ENCODE assay signal across 17 mouse cellular contexts in genomic region chr11:94334386-94334968, GRCm38 (mm10). TPM values are rescaled to one million over a fixed set of nuclear protein-coding genes. Genes with fewer than 3 reads are reported as not detected.
DNase-seq lines count a peak whose midpoint lies in the region; ATAC-seq and TF ChIP-seq lines count a peak whose summit lies in the region.
"Had no signal": no experiment of that assay in that cellular context is flagged by ENCODE, and none has a peak within 500 bp of the region (broad histone marks: within the 10 kb centered on the region; RNA-seq: fewer than 3 reads in every experiment).

No protein-coding gene starts in this region.

- peak; percentile 95 for ATAC-seq in liver, embryonic 11.5 days (replicated peaks; ENCODE audit: low FRiP score)
- ATAC-seq in hindbrain, embryonic 14.5 days (ENCODE audit: low FRiP score), result no peak
- ATAC-seq: forebrain, postnatal 0 days had no signal

- no peak overlapping the region for H3K4me3 ChIP-seq in heart, embryonic 10.5 days
- no peak overlapping the region for H3K4me3 ChIP-seq in bone marrow, adult 2 months (replicated peaks; ENCODE audit: control insufficient read depth, low read depth, low read length)
- H3K4me3 ChIP-seq in liver, embryonic 11.5 days (ENCODE audit: low read depth, low read length), result no peak overlapping the region
- H3K4me3 ChIP-seq in hindbrain, embryonic 14.5 days (replicated peaks; ENCODE audit: low read length), result no peak overlapping the region
- H3K4me3 ChIP-seq: neural tube, embryonic 12.5 days had no signal

- H3K27ac ChIP-seq in heart, embryonic 10.5 days, result 0 out of 2 replicates have a peak overlapping the region, but pooled peaks have one; percentile 3
- peak overlapping the region; percentile 10; the same call in 1 of the 2 replicates for H3K27ac ChIP-seq in bone marrow, adult 2 months (ENCODE audit: control insufficient read depth, insufficient read depth, low read depth, low read length, poor library complexity)
- H3K27ac ChIP-seq in liver, embryonic 11.5 days (ENCODE audit: low read depth, low read length), result peak overlapping the region; percentile 39; the same call in 1 of the 2 replicates
- no peak overlapping the region for H3K27ac ChIP-seq in hindbrain, embryonic 14.5 days
- H3K27ac ChIP-seq: neural tube, embryonic 12.5 days had no signal

- no peak for TF ChIP-seq POLR2A in bone marrow, adult 2 months (IDR thresholded peaks at IDR 0.05; ENCODE audit: borderline replicate concordance, control insufficient read depth, low read depth, low read length)

- H3K4me2 ChIP-seq in liver, embryonic 11.5 days, result peak overlapping the region; percentile 45
- H3K4me2 ChIP-seq in hindbrain, embryonic 14.5 days (replicated peaks), result no peak overlapping the region
- H3K4me2 ChIP-seq: neural tube, embryonic 12.5 days had no signal

- H3K4me1 ChIP-seq in heart, embryonic 10.5 days, result peaks cover 18% of the 10 kb centered on the region; the same call in 1 of the 2 replicates
- no peaks in the 10 kb centered on the region; the same call in 1 of the 2 replicates for H3K4me1 ChIP-seq in bone marrow, adult 2 months (ENCODE audit: control insufficient read depth, insufficient read depth, low read length)
- H3K4me1 ChIP-seq in liver, embryonic 11.5 days (replicated peaks; ENCODE audit: control insufficient read depth, insufficient read depth, low read length), result peaks cover 9% of the 10 kb centered on the region; the same call in 1 of the 2 replicates
- peaks cover 15% of the 10 kb centered on the region for H3K4me1 ChIP-seq in hindbrain, embryonic 14.5 days (replicated peaks; ENCODE audit: control insufficient read depth, insufficient read depth, low read length)

- peaks cover 45% of the 10 kb centered on the region for H3K36me3 ChIP-seq in heart, embryonic 10.5 days
- H3K36me3 ChIP-seq in liver, embryonic 11.5 days (ENCODE audit: control insufficient read depth, insufficient read depth, low read length), result peaks cover 6% of the 10 kb centered on the region
- peaks cover 52% of the 10 kb centered on the region for H3K36me3 ChIP-seq in hindbrain, embryonic 14.5 days (replicated peaks; ENCODE audit: control insufficient read depth, insufficient read depth)

- no peak for TF ChIP-seq CTCF in bone marrow, adult 2 months (IDR thresholded peaks at IDR 0.05; ENCODE audit: control insufficient read depth, insufficient read depth, low read length)

- peak; percentile 91 for DNase-seq in heart, embryonic 10.5 days (ENCODE audit: low spot score)
- DNase-seq in heart, postnatal 25 days (ENCODE audit: low spot score), result no peak
- no peak for DNase-seq in liver, embryonic 11.5 days (ENCODE audit: low spot score)
- DNase-seq in spleen, postnatal 14 days (ENCODE audit: low spot score in 2 of 2), result peak; percentile 38 to 44
- DNase-seq in hindbrain, embryonic 14.5 days (ENCODE audit: low spot score), result no peak
- DNase-seq in frontal cortex, postnatal 25 days (ENCODE audit: low spot score in 2 of 2), result no peak
- DNase-seq in adrenal gland, adult (ENCODE audit: inconsistent age in 2 of 2, low spot score in 1 of 2), result no peak
- DNase-seq: forebrain, postnatal 0 days; kidney, adult 2 months; left cerebral cortex, postnatal 4 days; midbrain, embryonic 14.5 days; thymus, adult 2 months had no signal

- intact Hi-C loops in heart, postnatal 25 days (cut with DNase I), result no loop called here

- H3K9me3 ChIP-seq in heart, embryonic 10.5 days, result no peaks in the 10 kb centered on the region
- no peaks in the 10 kb centered on the region for H3K9me3 ChIP-seq in liver, embryonic 11.5 days (ENCODE audit: control insufficient read depth, low read length)
- H3K9me3 ChIP-seq in hindbrain, embryonic 14.5 days (ENCODE audit: control insufficient read depth, low read length), result no peaks in the 10 kb centered on the region
- H3K9me3 ChIP-seq: neural tube, embryonic 12.5 days had no signal

- no peak overlapping the region for H3K9ac ChIP-seq in liver, embryonic 11.5 days (ENCODE audit: low read depth, low read length)
- no peak overlapping the region for H3K9ac ChIP-seq in hindbrain, embryonic 14.5 days
- H3K9ac ChIP-seq: forebrain, postnatal 0 days; neural tube, embryonic 12.5 days had no signal

- no peaks in the 10 kb centered on the region for H3K27me3 ChIP-seq in heart, embryonic 10.5 days (ENCODE audit: insufficient read depth, poor library complexity, severe bottlenecking)
- no peaks in the 10 kb centered on the region for H3K27me3 ChIP-seq in liver, embryonic 11.5 days (replicated peaks; ENCODE audit: control insufficient read depth, insufficient read depth, low read length)
- no peaks in the 10 kb centered on the region for H3K27me3 ChIP-seq in hindbrain, embryonic 14.5 days (ENCODE audit: control insufficient read depth, insufficient read depth, low read length)
- H3K27me3 ChIP-seq: neural tube, embryonic 12.5 days had no signal

- WGBS in heart, embryonic 10.5 days, result 88% methylated on average over 8 of the region's 8 CpGs
- 76% methylated on average over 8 of the region's 8 CpGs for WGBS in bone marrow, adult 2 months
- 78% methylated on average over 8 of the region's 8 CpGs for WGBS in liver, embryonic 11.5 days
- WGBS in hindbrain, embryonic 14.5 days, result 84% methylated on average over 8 of the region's 8 CpGs

RNA-seq across cellular contexts. Expression of gene Ankrd40, which starts 6.7 kb away (rescaled TPM):
- polyA plus RNA-seq in heart, embryonic 10.5 days (2016; fragmentation: Nextera tagmentation; extraction: Ambion mirVana), result 16.3 and 20.3 TPM in 2 replicates
- total RNA-seq in heart, postnatal 25 days (2021), result 100 to 1,000 TPM; 263 to 280 TPM
- 12.9 and 18.6 TPM in 2 replicates for polyA plus RNA-seq in bone marrow, adult 2 months (2011; ENCODE audit: insufficient read depth, insufficient read length, low replicate concordance, missing spikeins)
- 12.7 and 13.2 TPM in 2 replicates for polyA plus RNA-seq in liver, embryonic 11.5 days (2014; fragmentation: Nextera tagmentation; extraction: Ambion mirVana)
- polyA plus RNA-seq in hindbrain, embryonic 14.5 days (2014; fragmentation: Nextera tagmentation; extraction: Ambion mirVana), result 12.8 and 12.9 TPM in 2 replicates

RNA-seq across cellular contexts. Expression of gene Luc7l3, which starts 12.7 kb away (rescaled TPM):
- polyA plus RNA-seq in heart, embryonic 10.5 days (2016; fragmentation: Nextera tagmentation; extraction: Ambion mirVana), result 66.3 and 93.4 TPM in 2 replicates
- total RNA-seq in heart, postnatal 25 days (2021), result 10 to 100 TPM; 31.4 to 37.7 TPM
- 172 and 213 TPM in 2 replicates for polyA plus RNA-seq in bone marrow, adult 2 months (2011; ENCODE audit: insufficient read depth, insufficient read length, low replicate concordance, missing spikeins)
- 90.6 and 97.6 TPM in 2 replicates for polyA plus RNA-seq in liver, embryonic 11.5 days (2014; fragmentation: Nextera tagmentation; extraction: Ambion mirVana)
- polyA plus RNA-seq in hindbrain, embryonic 14.5 days (2014; fragmentation: Nextera tagmentation; extraction: Ambion mirVana), result 94.9 and 105 TPM in 2 replicates

RNA-seq across cellular contexts. Expression of gene Gm21885, which starts 52.8 kb away (rescaled TPM):
- 0.18 TPM in 1 of 2 replicates, not detected in the other for polyA plus RNA-seq in heart, embryonic 10.5 days (2016; fragmentation: Nextera tagmentation; extraction: Ambion mirVana)
- total RNA-seq in heart, postnatal 25 days (2021), result not detected
- not detected in 2 replicates for polyA plus RNA-seq in bone marrow, adult 2 months (2011; ENCODE audit: insufficient read depth, insufficient read length, low replicate concordance, missing spikeins)
- polyA plus RNA-seq in liver, embryonic 11.5 days (2014; fragmentation: Nextera tagmentation; extraction: Ambion mirVana), result 0.40 TPM in 1 of 2 replicates, not detected in the other
- 0.38 TPM in 1 of 2 replicates, not detected in the other for polyA plus RNA-seq in hindbrain, embryonic 14.5 days (2014; fragmentation: Nextera tagmentation; extraction: Ambion mirVana)
- total RNA-seq: adrenal gland, adult 18-20 months; forebrain, postnatal 0 days; layer of hippocampus, adult 18-20 months; left cerebral cortex, postnatal 4 days had no signal
- polyA plus RNA-seq: forebrain, postnatal 0 days; gonadal fat pad, adult 2 months; kidney, adult 2 months; neural tube, embryonic 12.5 days; thymus, adult 2 months had no signal

RNA-seq across cellular contexts. Expression of gene Abcc3, which starts 58.3 kb away (rescaled TPM):
- polyA plus RNA-seq in heart, embryonic 10.5 days (2016; fragmentation: Nextera tagmentation; extraction: Ambion mirVana), result 0.48 and 0.88 TPM in 2 replicates
- total RNA-seq in heart, postnatal 25 days (2021), result 1 to 10 TPM; 2.0 to 2.7 TPM
- 6.4 and 7.4 TPM in 2 replicates for polyA plus RNA-seq in bone marrow, adult 2 months (2011; ENCODE audit: insufficient read depth, insufficient read length, low replicate concordance, missing spikeins)
- polyA plus RNA-seq in liver, embryonic 11.5 days (2014; fragmentation: Nextera tagmentation; extraction: Ambion mirVana), result 3.2 and 6.0 TPM in 2 replicates
- 0.85 and 1.1 TPM in 2 replicates for polyA plus RNA-seq in hindbrain, embryonic 14.5 days (2014; fragmentation: Nextera tagmentation; extraction: Ambion mirVana)

Comparison
In these comparisons a context has a peak if more than half of its experiments do, and no peak if none do; other contexts are left out.
1. DNase-seq: peak in heart, embryonic 10.5 days (single experiment) and spleen, postnatal 14 days (2 of 2); none in heart, postnatal 25 days (single experiment), liver, embryonic 11.5 days (single experiment), hindbrain, embryonic 14.5 days (single experiment), frontal cortex, postnatal 25 days (0 of 2) and adrenal gland, adult (0 of 2).